Mouse (Mus musculus) brain, embryonic 14.5 days (tissue): ENCODE data around the gene Cwc22. TPM values are rescaled to one million over a fixed set of nuclear protein-coding genes. Genes with fewer than 3 reads are reported as not detected.

Experiments used
- DNase-seq: peaks from one replicate; pipeline ENCODE4 v3.0.0-alpha.2; 2011; ENCODE audit warnings: low read depth
- CTCF ChIP-seq: fragments of 200-500 bp; IDR thresholded peaks from 2 replicates; pipeline ENCODE4 v1.5.1; 2012; ENCODE audit warnings: inconsistent platforms, mild to moderate bottlenecking, moderate library complexity, borderline replicate concordance; ENCODE audit not compliant: insufficient read depth, insufficient read length; ENCODE audit errors: extremely low read depth
- POLR2A ChIP-seq: fragments of 200-500 bp; IDR thresholded peaks from 2 replicates; pipeline ENCODE4 v1.6.1; 2012; ENCODE audit warnings: mild to moderate bottlenecking, inconsistent platforms, borderline replicate concordance; ENCODE audit not compliant: poor library complexity, insufficient read depth, insufficient read length, severe bottlenecking; ENCODE audit errors: extremely low read depth
- polyA plus RNA-seq: library from polyadenylated mRNA; depleted of rRNA; stranded (reverse); fragments of >200 nt; gene quantifications from 2 replicates; pipeline ENCODE4 v1.2.3, GENCODE M21; 2012; rRNA removed

The Cwc22 gene
- 18.0 and 24.1 TPM in 2 replicates for polyA plus RNA-seq

GRCm38 (mm10) chr2:77945596-77946485, at the start of gene Cwc22:
TSS of gene Cwc22 (minus strand) at chr2:77946375.
- TF ChIP-seq CTCF = no peak
- TF ChIP-seq POLR2A = 0 out of 2 replicates have a peak, but pooled peaks have one; percentile 30
- DNase-seq = peak; percentile 97

- DNase-seq = no peak
Measured at GRCm38 (mm10) chr2:77993727-77994401, 47.7 kb upstream of the Cwc22 start.

GRCm38 (mm10) chr2:77992951-77993604, 46.9 kb upstream of the Cwc22 start:
- no peak for DNase-seq
- TF ChIP-seq POLR2A (no peak), CTCF (no peak)

More at GRCm38 (mm10) chr2:77993727-77994401, 47.7 kb upstream of the Cwc22 start:
- TF ChIP-seq CTCF = no peak
- TF ChIP-seq POLR2A = no peak

GRCm38 (mm10) chr2:77990820-77991219, 44.6 kb upstream of the Cwc22 start:
- DNase-seq = no peak
- TF ChIP-seq CTCF = no peak
- TF ChIP-seq POLR2A = no peak

- DNase-seq = no peak
- no peak for TF ChIP-seq CTCF
- no peak for TF ChIP-seq POLR2A
Measured at GRCm38 (mm10) chr2:77990121-77990520, 43.9 kb upstream of the Cwc22 start.

- DNase-seq = no peak
- TF ChIP-seq CTCF (no peak), POLR2A (no peak)
Measured at GRCm38 (mm10) chr2:77989390-77989789, 43.2 kb upstream of the Cwc22 start.

- no peak for DNase-seq
- TF ChIP-seq CTCF (no peak), POLR2A (no peak)
Measured at GRCm38 (mm10) chr2:77985991-77986730, 40.0 kb upstream of the Cwc22 start.

- DNase-seq = no peak
- TF ChIP-seq POLR2A (no peak), CTCF (no peak)
Measured at GRCm38 (mm10) chr2:77984209-77984608, 38.0 kb upstream of the Cwc22 start.

GRCm38 (mm10) chr2:77981826-77982225, 35.7 kb upstream of the Cwc22 start:
- no peak for DNase-seq
- TF ChIP-seq POLR2A = no peak
- TF ChIP-seq CTCF = no peak

- no peak for DNase-seq
Measured at GRCm38 (mm10) chr2:77980696-77981095, 34.5 kb upstream of the Cwc22 start.

GRCm38 (mm10) chr2:77979519-77979918, 33.3 kb upstream of the Cwc22 start:
- TF ChIP-seq POLR2A (no peak), CTCF (no peak)

More at GRCm38 (mm10) chr2:77980696-77981095, 34.5 kb upstream of the Cwc22 start:
- no peak for TF ChIP-seq POLR2A
- TF ChIP-seq CTCF = no peak

GRCm38 (mm10) chr2:77979081-77979480, 32.9 kb upstream of the Cwc22 start:
- TF ChIP-seq POLR2A = no peak
- TF ChIP-seq CTCF = no peak
- no peak for DNase-seq

More at GRCm38 (mm10) chr2:77979519-77979918, 33.3 kb upstream of the Cwc22 start:
- DNase-seq = no peak
